Mouse (Mus musculus): ENCODE data around the gene Parvg.

DNA sequence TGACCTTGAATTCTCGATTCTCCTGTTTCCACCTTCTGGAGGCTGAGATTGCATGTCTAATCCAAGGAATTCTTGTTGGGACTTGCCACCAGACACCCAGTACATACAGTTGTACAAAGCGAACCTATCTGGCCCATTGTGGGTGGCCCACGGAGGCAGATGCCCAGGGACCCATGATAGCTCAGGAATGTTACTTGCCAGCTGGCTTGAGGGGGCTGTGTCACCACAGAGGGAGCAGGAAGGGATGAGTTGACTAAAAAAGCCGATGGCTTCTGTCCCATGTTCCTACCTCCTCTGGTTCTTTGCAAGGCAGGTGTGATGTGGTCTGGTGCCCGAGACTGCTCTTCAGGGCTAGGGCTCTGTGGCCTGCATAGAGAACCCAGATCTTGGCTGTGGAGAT, 32.7 kb upstream of the Parvg start:
- TF ChIP-seq CTCF (IDR thresholded peaks at IDR 0.05; ENCODE audit: extremely low read depth, insufficient read length, insufficient replicate concordance, low read depth, low read length) (no peak), POLR2A (IDR thresholded peaks at IDR 0.05; ENCODE audit: low read depth, low read length) (no peak)
